Comparison of ENCODE assay signal across 13 mouse cellular contexts in the genomic region with DNA sequence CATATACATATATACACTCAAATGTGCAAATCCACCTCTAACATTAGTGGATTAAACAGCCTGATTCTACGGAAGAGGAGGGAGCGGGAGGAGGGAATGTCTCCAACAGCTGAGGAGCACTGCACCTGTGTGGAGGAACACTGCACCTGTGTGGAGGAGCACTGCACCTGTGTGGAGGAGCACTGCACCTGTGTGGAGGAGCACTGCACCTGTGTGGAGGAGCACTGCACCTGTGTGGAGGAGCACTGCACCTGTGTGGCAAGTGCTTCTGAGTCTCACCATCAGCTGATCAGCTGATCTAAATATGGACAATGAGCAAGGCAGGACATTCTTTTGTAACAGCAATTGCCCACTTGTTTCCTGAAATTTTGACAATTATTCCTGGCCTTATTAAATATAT. TPM values are rescaled to one million over a fixed set of nuclear protein-coding genes. Genes with fewer than 3 reads are reported as not detected.
"Had no signal": no experiment of that assay in that cellular context is flagged by ENCODE, and none has a peak within 500 bp of the region (broad histone marks: within the 10 kb centered on the region; RNA-seq: fewer than 3 reads in every experiment).

No protein-coding gene starts in this region.

- H3K36me3 ChIP-seq: lung, embryonic 15.5 days; neural tube, embryonic 12.5 days had no signal

- H3K9ac ChIP-seq: lung, embryonic 15.5 days; midbrain, embryonic 13.5 days; neural tube, embryonic 12.5 days had no signal

- DNase-seq: kidney, adult 8-10 months; kidney, postnatal 25 days; lung, postnatal 14 days had no signal

- ATAC-seq: hindbrain, embryonic 16.5 days; inflammation-experienced regulatory T-cells, adult 6 months; intestine, postnatal 0 days; midbrain, embryonic 13.5 days had no signal

- H3K27me3 ChIP-seq: lung, embryonic 15.5 days; midbrain, embryonic 13.5 days; neural tube, embryonic 12.5 days had no signal

- H3K4me2 ChIP-seq: lung, embryonic 15.5 days; midbrain, embryonic 13.5 days; neural tube, embryonic 12.5 days had no signal

- H3K9me3 ChIP-seq: lung, embryonic 15.5 days; midbrain, embryonic 13.5 days; neural tube, embryonic 12.5 days had no signal

- H3K4me3 ChIP-seq: layer of hippocampus, adult 2 months; lung, embryonic 15.5 days; midbrain, embryonic 13.5 days; neural tube, embryonic 12.5 days had no signal

- H3K27ac ChIP-seq: layer of hippocampus, adult 2 months; lung, embryonic 15.5 days; macrophage; midbrain, embryonic 13.5 days; neural tube, embryonic 12.5 days; stomach, postnatal 0 days had no signal

RNA-seq across cellular contexts. Expression of gene Msrb3, which starts 58.6 kb away (rescaled TPM):
- total RNA-seq: neutrophil, adult 5-6 weeks had no signal
